Mouse (Mus musculus) ES-Bruce4 (cell line): ENCODE measurements around the gene Nedd8. TPM values are rescaled to one million over a fixed set of nuclear protein-coding genes. Genes with fewer than 3 reads are reported as not detected.

Experiments used
- H3K27ac ChIP-seq: 2 replicates; pipeline ENCODE4 v1.5.1; 2012; ENCODE audit warnings: low read length, inconsistent platforms; ENCODE audit not compliant: insufficient read depth
- H3K27me3 ChIP-seq: 2 replicates; pipeline ENCODE4 v1.6.1; 2012; ENCODE audit warnings: mild to moderate bottlenecking, low read length, inconsistent platforms; ENCODE audit not compliant: control insufficient read depth, poor library complexity, insufficient read depth, severe bottlenecking
- H3K36me3 ChIP-seq: 2 replicates; pipeline ENCODE4 v1.6.1; 2012; ENCODE audit warnings: inconsistent platforms, mild to moderate bottlenecking, low read length, moderate library complexity; ENCODE audit not compliant: control insufficient read depth, poor library complexity, insufficient read depth, severe bottlenecking
- H3K4me1 ChIP-seq: one replicate; pipeline ENCODE4 v1.8.1; 2011; ENCODE audit warnings: low read length; ENCODE audit not compliant: control insufficient read depth, insufficient read depth
- H3K4me3 ChIP-seq: 2 replicates; pipeline ENCODE4 v1.5.1; 2011; ENCODE audit warnings: low read depth, mild to moderate bottlenecking, low read length
- H3K9ac ChIP-seq: 2 replicates; pipeline ENCODE4 v1.6.1; 2012; ENCODE audit warnings: low read depth, mild to moderate bottlenecking, inconsistent platforms; ENCODE audit not compliant: poor library complexity, severe bottlenecking
- H3K9me3 ChIP-seq: replicated peaks from 2 replicates; pipeline ENCODE4 v1.6.1; 2012; ENCODE audit warnings: mild to moderate bottlenecking, low read length, inconsistent platforms; ENCODE audit not compliant: control insufficient read depth, poor library complexity, insufficient read depth, severe bottlenecking
- CTCF ChIP-seq: IDR thresholded peaks from one replicate; pipeline ENCODE4 v1.8.1; 2011; ENCODE audit warnings: low read depth, low read length
- EP300 ChIP-seq: IDR thresholded peaks from 2 replicates; pipeline ENCODE4 v1.6.1; 2011; ENCODE audit warnings: low read depth, low read length; ENCODE audit not compliant: insufficient read depth
- POLR2A ChIP-seq: IDR thresholded peaks from one replicate; pipeline ENCODE4 v1.8.1; 2011; ENCODE audit warnings: low read length; ENCODE audit not compliant: insufficient read depth
- polyA plus RNA-seq: library from polyadenylated mRNA; stranded (reverse); fragments of >200 nt; gene quantifications from 2 replicates; pipeline ENCODE4 v1.2.4, GENCODE M21; 2011; ENCODE audit warnings: low read depth; ENCODE audit not compliant: missing spikeins, insufficient read depth, insufficient read length

The Nedd8 gene
- polyA plus RNA-seq, 1 experiment = 229 TPM

GRCm38 (mm10) chr14:55634874-55635522 lies 36.9 kb downstream of the Nedd8 start:
- Histone ChIP-seq H3K4me1 (peaks cover 4% of the 10 kb centered on the region), H3K9ac (peak overlapping the region; percentile 70), H3K27ac (no peak overlapping the region), H3K36me3 (peaks cover 23% of the 10 kb centered on the region), H3K9me3 (no peaks in the 10 kb centered on the region), H3K27me3 (no peaks in the 10 kb centered on the region), H3K4me3 (peak overlapping the region; percentile 64)
- TF ChIP-seq CTCF = no peak
- no peak for TF ChIP-seq POLR2A
- no peak for TF ChIP-seq EP300

DNA sequence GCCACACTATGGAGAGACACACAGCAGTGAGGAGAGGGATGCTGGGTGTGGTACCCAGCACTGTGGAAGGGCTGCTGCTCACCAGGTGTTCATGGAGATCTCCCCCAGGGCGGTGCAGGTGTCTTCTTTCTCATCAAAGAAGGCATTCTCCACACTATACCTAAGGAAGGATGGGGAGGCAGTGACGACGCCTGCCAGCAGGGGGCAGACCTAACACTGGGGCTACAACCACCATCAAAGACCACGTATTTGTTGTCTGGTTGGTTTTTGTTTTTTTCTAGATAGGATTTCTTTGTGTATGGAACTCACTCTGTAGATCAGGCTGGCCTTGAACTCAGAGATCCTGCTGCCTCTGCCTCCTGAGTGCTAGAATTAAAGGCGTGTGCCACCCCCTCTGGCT lies 42.6 kb downstream of the Nedd8 start:
- TF ChIP-seq CTCF = peak; percentile 88
- no peak for TF ChIP-seq EP300
- Histone ChIP-seq H3K4me3 (no peak overlapping the region), H3K9me3 (no peaks in the 10 kb centered on the region), H3K4me1 (peaks cover 4% of the 10 kb centered on the region), H3K9ac (no peak overlapping the region), H3K36me3 (peaks cover 39% of the 10 kb centered on the region), H3K27me3 (no peaks in the 10 kb centered on the region), H3K27ac (no peak overlapping the region)

DNA sequence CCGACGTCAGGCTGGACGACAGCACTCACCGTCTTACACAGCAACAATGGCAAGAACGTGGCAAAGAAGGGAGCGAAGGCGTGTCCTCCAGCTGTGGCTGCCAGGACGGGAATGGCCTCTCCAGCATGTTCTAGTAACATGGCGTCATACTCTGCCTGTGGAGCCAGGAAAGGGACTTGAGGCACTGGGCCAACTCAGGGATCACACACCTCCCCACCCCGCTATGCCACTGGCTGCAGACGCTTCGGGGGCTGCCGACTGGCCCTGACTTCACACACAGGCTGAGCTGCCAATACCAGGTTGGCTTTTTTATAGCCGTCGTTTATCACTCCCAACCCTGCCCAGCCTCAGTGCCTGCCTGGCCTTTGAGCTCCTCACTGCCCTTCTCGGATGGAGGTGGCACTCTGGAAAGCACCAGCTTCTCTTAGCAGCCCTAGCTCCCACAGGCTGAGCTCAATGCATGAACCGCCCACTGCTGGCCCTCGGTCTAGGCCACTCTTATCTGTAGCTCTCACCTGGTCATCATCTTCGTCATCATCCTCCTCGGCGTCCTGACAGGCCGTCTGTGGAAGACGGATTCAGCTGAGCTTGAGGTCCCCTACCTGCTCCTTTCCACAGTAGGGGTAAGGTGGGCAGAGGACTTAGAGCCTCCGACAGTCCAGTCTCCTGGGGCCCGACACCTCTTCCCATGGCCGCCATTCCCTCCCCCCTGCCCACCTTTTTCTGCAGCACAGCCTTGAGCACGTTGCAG lies 43.7 kb downstream of the Nedd8 start:
- H3K4me3 ChIP-seq = no peak overlapping the region
- H3K27me3 ChIP-seq = no peaks in the 10 kb centered on the region
- H3K27ac ChIP-seq = no peak overlapping the region
- H3K4me1 ChIP-seq = no peaks in the 10 kb centered on the region
- H3K9ac ChIP-seq = no peak overlapping the region
- H3K9me3 ChIP-seq = no peaks in the 10 kb centered on the region
- H3K36me3 ChIP-seq = peaks cover 34% of the 10 kb centered on the region
- no peak for TF ChIP-seq EP300
- TF ChIP-seq POLR2A = no peak
- no peak for TF ChIP-seq CTCF

DNA sequence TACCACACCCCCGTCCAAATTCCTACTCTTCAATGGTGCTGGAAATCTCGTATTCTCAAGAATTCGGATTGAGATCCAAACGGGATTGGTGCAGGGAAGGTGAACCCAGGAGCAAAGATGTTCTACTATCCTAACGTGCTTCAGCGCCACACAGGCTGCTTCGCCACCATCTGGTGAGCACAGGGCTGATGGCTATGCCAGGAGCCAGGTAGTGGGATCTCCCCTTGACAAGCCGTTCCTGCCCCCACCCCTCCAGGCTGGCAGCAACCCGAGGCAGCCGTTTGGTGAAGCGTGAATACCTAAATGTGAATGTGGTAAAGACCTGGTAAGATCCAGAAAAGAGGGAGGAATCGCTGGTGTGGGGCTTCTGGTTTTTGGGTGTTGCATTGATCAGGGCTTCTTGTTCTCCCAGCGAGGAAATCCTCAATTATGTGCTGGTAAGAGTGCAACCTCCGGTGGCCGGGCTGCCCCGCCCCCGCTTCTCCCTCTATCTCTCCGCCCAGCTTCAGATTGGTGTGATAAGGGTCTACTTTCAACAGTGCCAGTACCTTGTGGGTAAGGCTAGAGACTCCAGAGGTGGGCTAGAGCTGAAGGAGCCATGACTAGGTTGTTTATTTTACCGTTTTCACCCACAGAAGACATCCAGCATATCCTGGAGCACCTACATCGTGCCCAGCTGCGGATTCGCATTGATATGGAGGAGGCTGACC lies 53.3 kb downstream of the Nedd8 start:
- Histone ChIP-seq H3K4me1 (peaks cover 5% of the 10 kb centered on the region), H3K27me3 (no peaks in the 10 kb centered on the region), H3K9me3 (no peaks in the 10 kb centered on the region), H3K27ac (no peak overlapping the region), H3K9ac (peak overlapping the region; percentile 52), H3K36me3 (no peaks in the 10 kb centered on the region), H3K4me3 (peak overlapping the region; percentile 28)
- no peak for TF ChIP-seq CTCF
- TF ChIP-seq POLR2A = no peak
- no peak for TF ChIP-seq EP300

DNA sequence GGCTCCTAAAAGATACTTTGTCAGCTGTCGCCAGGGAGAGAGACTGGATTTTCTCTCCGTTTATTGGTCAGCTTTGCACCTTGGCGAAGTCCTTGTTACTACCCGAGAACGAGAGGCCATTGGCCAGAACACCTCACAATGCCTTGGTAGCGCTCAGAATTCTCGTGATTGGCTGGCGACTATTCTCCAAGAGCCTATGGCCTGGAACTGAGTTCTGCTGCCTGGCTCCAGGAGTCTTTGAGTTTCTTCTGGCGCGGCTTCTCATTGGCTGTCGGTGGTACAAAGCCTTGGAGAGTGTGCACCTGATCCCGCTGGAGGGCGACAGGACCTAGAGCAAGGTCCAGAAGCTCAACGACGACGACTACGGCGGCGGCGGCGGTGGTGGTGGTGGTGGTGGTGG lies 54.1 kb downstream of the Nedd8 start, which contains the start of gene Rec8:
Rec8 (plus strand) TSS at position 216 of the 400 bp plus-strand sequence.
- Histone ChIP-seq H3K27ac (peak within 1 kb of the TSS; percentile 67), H3K9ac (peak within 1 kb of the TSS; percentile 52)

DNA sequence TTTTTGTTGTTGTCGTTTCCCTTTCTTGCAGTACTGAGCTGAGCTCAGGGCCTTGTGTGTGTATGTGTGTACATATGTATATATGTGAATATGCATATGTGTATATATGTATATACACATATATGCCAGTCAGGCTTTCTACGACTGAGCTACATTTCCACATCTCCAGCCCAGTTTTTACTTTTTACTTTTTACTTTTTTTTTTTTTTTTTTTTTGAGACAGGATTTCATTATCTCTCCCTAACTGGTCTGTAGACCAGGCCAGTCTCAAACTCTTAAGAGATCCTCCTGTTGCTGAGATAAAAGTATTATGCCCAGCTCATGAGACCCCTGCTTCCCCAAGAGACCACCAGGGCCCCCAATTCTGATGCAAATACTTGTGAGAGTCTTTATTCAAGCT lies 55.1 kb downstream of the Nedd8 start:
- Histone ChIP-seq H3K9me3 (no peaks in the 10 kb centered on the region), H3K9ac (no peak overlapping the region), H3K36me3 (no peaks in the 10 kb centered on the region), H3K27ac (peak overlapping the region; percentile 67), H3K4me3 (no peak overlapping the region), H3K27me3 (no peaks in the 10 kb centered on the region), H3K4me1 (no peaks in the 10 kb centered on the region)
- no peak for TF ChIP-seq CTCF
- no peak for TF ChIP-seq POLR2A
- no peak for TF ChIP-seq EP300

More for the DNA sequence above, 54.1 kb downstream of the Nedd8 start, which contains the start of gene Rec8:
- peak within 1 kb of the TSS; percentile 28 for H3K4me3 ChIP-seq
- no peaks in the 10 kb centered on the region for H3K27me3 ChIP-seq
- H3K4me1 ChIP-seq = peaks cover 3% of the 10 kb centered on the region
- no peaks in the 10 kb centered on the region for H3K9me3 ChIP-seq
- no peaks in the 10 kb centered on the region for H3K36me3 ChIP-seq
- TF ChIP-seq EP300 (no peak), CTCF (peak; percentile 33)
